Mouse (Mus musculus) lung, adult 18-20 months (tissue): ENCODE results near the gene Zfand6.

ENCODE experiments used
- DNase-seq, 2 experiments: peaks; one replicate each; pipeline ENCODE4 v3.0.0; 2022; ENCODE audit warnings: mixed read lengths in 2 of 2

The Zfand6 gene

GRCm38 (mm10) chr7:84591347-84591746 lies 98.4 kb downstream of the Zfand6 start:
- no peak for DNase-seq

GRCm38 (mm10) chr7:84590622-84591021 lies 99.1 kb downstream of the Zfand6 start:
- DNase-seq, result no peak

- DNase-seq, result no peak
Observed at GRCm38 (mm10) chr7:84587101-84587783, 102.5 kb downstream of the Zfand6 start.

GRCm38 (mm10) chr7:84586360-84587100 lies 103.2 kb downstream of the Zfand6 start:
- DNase-seq, result no peak

GRCm38 (mm10) chr7:84585086-84585485 lies 104.7 kb downstream of the Zfand6 start:
- no peak for DNase-seq

- DNase-seq, result no peak
Observed at GRCm38 (mm10) chr7:84579769-84580168, 110.0 kb downstream of the Zfand6 start.

- no peak for DNase-seq
Observed at GRCm38 (mm10) chr7:84578841-84579240, 110.9 kb downstream of the Zfand6 start.

GRCm38 (mm10) chr7:84577034-84577433 lies 112.7 kb downstream of the Zfand6 start:
- DNase-seq, result no peak

- DNase-seq, result no peak
Observed at GRCm38 (mm10) chr7:84566200-84566599, 123.6 kb downstream of the Zfand6 start.

GRCm38 (mm10) chr7:84564236-84564635 lies 125.5 kb downstream of the Zfand6 start:
- DNase-seq, result no peak
